Mouse (Mus musculus): ENCODE results near the gene 2610528J11Rik. TPM values are rescaled to one million over a fixed set of nuclear protein-coding genes. Genes with fewer than 3 reads are reported as not detected.
"Not testable (repeated sequence)": the region's sequence is repeated elsewhere in the genome, so short reads cannot be mapped to it uniquely, and the experiment has no call there.

2610528J11Rik gene
- polyA plus RNA-seq, 1 experiment from 2014 or later = 0.53 TPM

DNA sequence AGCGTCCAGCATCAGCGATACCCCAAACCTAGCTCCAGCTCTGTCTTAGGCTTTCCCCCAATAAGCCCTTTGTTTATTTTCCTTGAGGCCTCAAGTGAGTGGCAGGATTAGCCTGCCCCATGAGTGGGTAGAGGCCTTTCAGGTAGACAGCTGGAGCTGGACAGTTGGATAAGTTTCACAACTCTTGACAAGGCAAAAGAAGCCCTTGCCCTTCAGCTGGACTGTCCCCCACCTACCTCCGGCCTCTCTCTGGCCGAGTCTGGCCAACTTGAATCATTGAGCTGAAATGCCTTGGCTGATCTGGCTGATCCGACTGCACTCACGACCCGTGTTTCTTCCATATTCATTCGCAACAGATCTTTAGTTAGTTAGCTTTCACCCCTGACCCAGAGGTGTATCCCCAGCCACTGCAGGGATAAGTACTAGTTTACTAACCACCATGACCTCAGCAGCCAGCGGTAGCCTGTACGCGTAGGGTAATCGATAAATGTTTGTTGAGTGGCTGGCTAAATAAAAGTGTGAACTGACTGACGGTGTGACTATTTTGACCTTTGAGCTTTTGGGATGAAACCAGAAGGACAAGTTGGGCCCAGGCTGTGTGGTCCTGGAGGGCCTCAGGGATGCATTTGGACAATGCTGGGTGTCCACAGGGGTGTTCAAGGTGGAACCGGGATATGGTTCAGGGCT lies 17.8 kb downstream of the 2610528J11Rik start:
- DNase-seq (ENCODE audit: low spot score) = no peak
- H3K27me3 ChIP-seq (ENCODE audit: low read depth, poor library complexity, severe bottlenecking) = peaks cover 41% of the 10 kb centered on the region
- no peak overlapping the region for H3K27ac ChIP-seq (replicated peaks)
- H3K4me1 ChIP-seq = peaks cover 27% of the 10 kb centered on the region
- peak overlapping the region; percentile 46; the same call in 1 of the 2 replicates for H3K4me3 ChIP-seq
- 75% methylated on average over 14 of the region's 14 CpGs for WGBS
- H3K36me3 ChIP-seq = no peaks in the 10 kb centered on the region
- H3K9me3 ChIP-seq (replicated peaks) = peaks cover 3% of the 10 kb centered on the region; the same call in 1 of the 2 replicates

GRCm38 (mm10) chr4:118547424-118548129 lies 20.8 kb downstream of the 2610528J11Rik start:
- WGBS = 88% methylated on average over 23 of the region's 23 CpGs
- not testable (repeated sequence) for H3K9me3 ChIP-seq (replicated peaks); H3K36me3 ChIP-seq; H3K4me3 ChIP-seq; H3K27ac ChIP-seq (replicated peaks); DNase-seq (ENCODE audit: low spot score)
- Histone ChIP-seq H3K4me1 (peaks cover 16% of the 10 kb centered on the region), H3K27me3 (ENCODE audit: low read depth, poor library complexity, severe bottlenecking) (peaks cover 13% of the 10 kb centered on the region)

- peaks cover 13% of the 10 kb centered on the region for H3K4me1 ChIP-seq
- not testable (repeated sequence) for H3K27me3 ChIP-seq (ENCODE audit: low read depth, poor library complexity, severe bottlenecking); H3K9me3 ChIP-seq (replicated peaks); H3K27ac ChIP-seq (replicated peaks); H3K4me3 ChIP-seq; H3K36me3 ChIP-seq
- WGBS = 88% methylated on average over 10 of the region's 10 CpGs
- peak; percentile 73 for DNase-seq (ENCODE audit: low spot score)
Observed at GRCm38 (mm10) chr4:118548130-118548480, 21.3 kb downstream of the 2610528J11Rik start.

DNA sequence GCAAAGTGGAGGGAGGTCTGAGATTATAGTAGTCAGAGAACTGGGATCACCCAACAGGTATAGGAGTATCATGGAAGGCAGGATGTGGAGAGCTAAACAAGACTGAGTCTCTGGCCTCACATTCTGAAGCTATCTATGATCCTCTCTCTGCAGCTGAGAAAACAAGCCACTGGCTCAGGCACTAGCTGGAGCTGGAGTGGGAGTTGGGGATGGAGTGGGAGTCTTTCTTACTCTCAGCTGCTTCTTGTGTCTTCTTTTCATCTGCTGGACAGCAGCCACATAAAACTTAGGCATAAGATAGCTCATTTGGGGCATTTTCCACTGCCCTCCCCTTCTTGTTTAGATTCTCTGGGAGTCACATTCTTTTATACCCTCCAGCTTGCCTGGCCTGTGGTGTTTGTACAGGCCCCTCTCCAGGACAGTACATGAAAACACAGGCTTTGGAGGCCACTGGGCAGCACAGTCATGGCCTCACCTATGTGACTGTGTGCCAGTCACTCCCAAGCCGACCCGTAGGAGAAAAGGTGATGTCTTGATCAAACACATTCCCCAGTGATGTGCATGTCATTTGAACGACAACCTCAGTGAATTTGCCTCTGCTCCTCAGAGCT lies 26.3 kb downstream of the 2610528J11Rik start:
- H3K27ac ChIP-seq (replicated peaks) = no peak overlapping the region
- DNase-seq (ENCODE audit: low spot score) = no peak
- no peaks in the 10 kb centered on the region for H3K4me1 ChIP-seq
- H3K4me3 ChIP-seq = no peak overlapping the region
- 79% methylated on average over 3 of the region's 3 CpGs for WGBS
- no peaks in the 10 kb centered on the region for H3K36me3 ChIP-seq
- no peaks in the 10 kb centered on the region for H3K9me3 ChIP-seq (replicated peaks)
- no peaks in the 10 kb centered on the region for H3K27me3 ChIP-seq (ENCODE audit: low read depth, poor library complexity, severe bottlenecking)

- DNase-seq (ENCODE audit: low spot score) = no peak
- H3K27ac ChIP-seq (replicated peaks) = peak overlapping the region; percentile 50
Observed at GRCm38 (mm10) chr4:118564062-118564925, 37.5 kb downstream of the 2610528J11Rik start.

GRCm38 (mm10) chr4:118564926-118565279 lies 38.1 kb downstream of the 2610528J11Rik start:
- no peak for DNase-seq (ENCODE audit: low spot score)
- 46% methylated on average over 3 of the region's 3 CpGs for WGBS

More at GRCm38 (mm10) chr4:118564062-118564925, 37.5 kb downstream of the 2610528J11Rik start:
- Histone ChIP-seq H3K27me3 (ENCODE audit: low read depth, poor library complexity, severe bottlenecking) (peaks cover 10% of the 10 kb centered on the region), H3K9me3 (replicated peaks) (0 out of 2 replicates have a peak, but pooled peaks cover 7% of the 10 kb centered on the region), H3K4me1 (peaks cover 13% of the 10 kb centered on the region), H3K36me3 (no peaks in the 10 kb centered on the region), H3K4me3 (no peak overlapping the region; the same call in 1 of the 2 replicates)
- WGBS = 71% methylated on average over 13 of the region's 13 CpGs

DNA sequence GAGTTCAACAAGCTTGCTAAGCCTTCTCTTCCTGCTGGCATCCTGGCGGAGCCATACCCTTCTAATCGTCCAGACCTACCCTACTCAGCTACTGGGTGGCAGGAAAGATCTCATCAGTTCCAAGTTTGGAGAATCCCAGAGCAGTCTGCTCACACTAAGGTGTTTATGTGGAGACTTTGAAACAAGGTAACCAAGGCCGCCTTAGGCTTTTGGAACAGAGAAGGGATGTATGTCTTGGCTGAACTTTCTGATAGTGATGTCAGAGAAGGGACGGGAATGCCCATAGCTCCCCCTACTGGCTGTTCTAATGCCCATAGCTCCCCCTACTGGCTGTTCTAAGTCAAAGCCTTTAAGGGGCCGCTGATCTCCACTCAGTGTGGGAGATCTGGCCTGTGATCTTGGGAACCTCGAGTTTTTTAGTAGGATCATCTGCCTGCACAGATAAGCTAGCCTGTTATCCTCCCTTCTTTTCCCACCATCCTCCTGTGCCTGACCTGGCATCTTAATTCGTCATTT lies 39.4 kb downstream of the 2610528J11Rik start:
- DNase-seq (ENCODE audit: low spot score) = peak; percentile 50
- 33% methylated on average over 7 of the region's 7 CpGs for WGBS
- H3K27ac ChIP-seq (replicated peaks) = no peak overlapping the region
- peaks cover 10% of the 10 kb centered on the region for H3K27me3 ChIP-seq (ENCODE audit: low read depth, poor library complexity, severe bottlenecking)
- 0 out of 2 replicates have a peak, but pooled peaks cover 7% of the 10 kb centered on the region for H3K9me3 ChIP-seq (replicated peaks)
- peaks cover 13% of the 10 kb centered on the region for H3K4me1 ChIP-seq
- no peak overlapping the region for H3K4me3 ChIP-seq
- no peaks in the 10 kb centered on the region for H3K36me3 ChIP-seq

More at GRCm38 (mm10) chr4:118564926-118565279, 38.1 kb downstream of the 2610528J11Rik start:
- H3K4me3 ChIP-seq = no peak overlapping the region; the same call in 1 of the 2 replicates
- H3K27me3 ChIP-seq (ENCODE audit: low read depth, poor library complexity, severe bottlenecking) = peaks cover 10% of the 10 kb centered on the region
- H3K4me1 ChIP-seq = peaks cover 13% of the 10 kb centered on the region
- 0 out of 2 replicates have a peak, but pooled peaks cover 7% of the 10 kb centered on the region for H3K9me3 ChIP-seq (replicated peaks)
- no peaks in the 10 kb centered on the region for H3K36me3 ChIP-seq
- H3K27ac ChIP-seq (replicated peaks) = peak overlapping the region; percentile 50

DNA sequence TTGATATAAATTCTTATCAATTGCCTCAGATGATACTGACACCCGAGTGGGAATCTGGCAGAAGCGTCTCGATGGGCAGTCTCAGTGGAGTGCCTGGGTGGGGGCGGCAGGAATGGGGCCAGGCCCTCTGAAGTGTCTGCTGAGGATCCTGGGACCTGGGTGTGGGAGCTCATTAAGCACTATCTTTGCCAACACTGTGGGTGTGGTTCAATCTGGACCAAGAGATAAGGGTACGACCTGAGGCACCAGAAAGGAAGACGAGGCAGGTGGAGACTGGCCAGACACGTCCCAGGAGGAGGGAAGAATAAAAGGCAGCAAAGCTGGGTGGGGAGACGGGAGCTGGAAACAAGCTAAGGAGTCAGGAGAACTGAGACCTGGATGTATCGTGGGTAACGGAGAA lies 41.9 kb downstream of the 2610528J11Rik start:
- WGBS = 78% methylated on average over 10 of the region's 10 CpGs
- DNase-seq (ENCODE audit: low spot score) = no peak
- Histone ChIP-seq H3K4me1 (peaks cover 13% of the 10 kb centered on the region), H3K4me3 (no peak overlapping the region), H3K36me3 (no peaks in the 10 kb centered on the region), H3K27me3 (ENCODE audit: low read depth, poor library complexity, severe bottlenecking) (peaks cover 10% of the 10 kb centered on the region), H3K9me3 (replicated peaks) (no peaks in the 10 kb centered on the region), H3K27ac (replicated peaks) (0 out of 2 replicates have a peak overlapping the region, but pooled peaks have one; percentile 9)

DNA sequence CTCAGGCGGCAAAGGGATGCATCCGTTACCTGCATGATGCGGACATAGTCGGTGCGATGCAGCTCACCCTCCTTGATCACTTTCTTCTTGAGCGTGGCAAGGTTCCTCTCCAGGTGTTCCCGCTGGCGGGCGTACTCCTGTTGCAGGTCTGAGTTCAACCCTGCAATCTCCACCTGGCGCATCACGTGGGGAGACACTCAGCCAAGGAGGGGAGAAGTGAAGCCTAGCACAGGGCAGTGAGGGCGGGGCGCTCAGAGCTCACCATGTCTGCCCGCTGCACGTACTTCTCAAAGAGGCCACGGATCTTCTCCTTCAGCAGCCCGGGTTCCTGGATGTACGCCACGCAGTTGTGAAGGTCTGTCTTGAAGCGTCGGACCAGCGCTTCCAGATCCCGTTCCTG lies 42.5 kb downstream of the 2610528J11Rik start:
- Histone ChIP-seq H3K4me1 (peaks cover 8% of the 10 kb centered on the region), H3K27ac (replicated peaks) (0 out of 2 replicates have a peak overlapping the region, but pooled peaks have one; percentile 9), H3K36me3 (no peaks in the 10 kb centered on the region), H3K27me3 (ENCODE audit: low read depth, poor library complexity, severe bottlenecking) (peaks cover 10% of the 10 kb centered on the region), H3K4me3 (no peak overlapping the region), H3K9me3 (replicated peaks) (no peaks in the 10 kb centered on the region)
- DNase-seq (ENCODE audit: low spot score) = no peak
- 73% methylated on average over 23 of the region's 23 CpGs for WGBS

DNA sequence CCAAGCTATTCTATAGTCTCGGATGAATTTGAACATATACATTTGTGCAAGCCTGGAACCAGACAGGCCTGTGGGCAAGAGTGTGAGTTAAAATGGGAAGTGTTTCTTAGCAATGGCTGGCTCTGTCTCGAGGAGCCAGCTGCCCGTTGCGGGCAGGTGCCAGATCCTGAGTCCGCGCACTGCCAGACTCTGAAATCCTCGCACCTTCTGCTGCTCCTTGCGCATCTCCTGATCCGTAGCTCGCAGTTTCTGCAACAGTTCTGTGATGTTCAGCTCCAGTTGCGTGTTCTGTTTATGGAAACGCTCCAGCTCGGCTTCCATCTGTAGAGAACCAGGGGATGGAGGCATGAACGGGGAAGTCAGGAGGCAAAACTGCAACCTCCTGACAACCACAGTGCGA lies 44.6 kb downstream of the 2610528J11Rik start:
- Histone ChIP-seq H3K36me3 (no peaks in the 10 kb centered on the region), H3K4me1 (no peaks in the 10 kb centered on the region), H3K27me3 (ENCODE audit: low read depth, poor library complexity, severe bottlenecking) (peaks cover 12% of the 10 kb centered on the region), H3K9me3 (replicated peaks) (no peaks in the 10 kb centered on the region), H3K4me3 (no peak overlapping the region), H3K27ac (replicated peaks) (no peak overlapping the region)
- 88% methylated on average over 14 of the region's 15 CpGs for WGBS
- no peak for DNase-seq (ENCODE audit: low spot score)

DNA sequence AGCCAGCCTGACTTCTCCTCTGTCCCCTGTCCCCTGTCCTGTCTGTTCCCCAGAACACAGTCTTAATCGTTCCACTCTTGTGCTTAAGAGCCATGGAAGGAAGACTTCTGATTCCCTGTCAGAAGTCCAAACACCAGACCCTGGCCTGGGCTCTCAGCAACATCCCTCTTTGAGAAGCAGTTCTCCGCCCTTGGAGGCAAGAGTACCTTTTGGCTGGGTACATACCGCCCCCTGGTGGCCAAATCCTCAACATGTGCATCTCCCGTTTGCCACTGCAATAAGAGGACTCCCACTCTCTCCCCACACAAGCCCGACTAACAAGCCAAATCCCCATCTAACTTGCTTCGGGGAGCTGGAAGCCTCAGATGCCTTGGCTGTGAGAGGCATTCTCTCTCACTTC lies 49.3 kb downstream of the 2610528J11Rik start:
- no peak overlapping the region for H3K27ac ChIP-seq (replicated peaks)
- H3K4me3 ChIP-seq = no peak overlapping the region
- H3K27me3 ChIP-seq (ENCODE audit: low read depth, poor library complexity, severe bottlenecking) = peaks cover 10% of the 10 kb centered on the region
- DNase-seq (ENCODE audit: low spot score) = peak; percentile 90
- 0 out of 2 replicates have a peak, but pooled peaks cover 3% of the 10 kb centered on the region for H3K9me3 ChIP-seq (replicated peaks)
- 10% methylated on average over 6 of the region's 6 CpGs for WGBS
- H3K36me3 ChIP-seq = no peaks in the 10 kb centered on the region
- no peaks in the 10 kb centered on the region for H3K4me1 ChIP-seq

GRCm38 (mm10) chr4:118579313-118579712 lies 52.5 kb downstream of the 2610528J11Rik start:
- no peaks in the 10 kb centered on the region for H3K36me3 ChIP-seq
- WGBS = 50% methylated on average over 13 of the region's 13 CpGs

More at GRCm38 (mm10) chr4:118579313-118579712, 52.5 kb downstream of the 2610528J11Rik start:
- 0 out of 2 replicates have a peak, but pooled peaks cover 3% of the 10 kb centered on the region for H3K9me3 ChIP-seq (replicated peaks)
- DNase-seq (ENCODE audit: low spot score) = peak; percentile 26
- H3K27me3 ChIP-seq (ENCODE audit: low read depth, poor library complexity, severe bottlenecking) = peaks cover 10% of the 10 kb centered on the region
- no peak overlapping the region for H3K4me3 ChIP-seq
- H3K27ac ChIP-seq (replicated peaks) = no peak overlapping the region
- H3K4me1 ChIP-seq = peaks cover 8% of the 10 kb centered on the region

All from midbrain, embryonic 10.5 days (tissue).